Mouse (Mus musculus) heart, postnatal 0 days (tissue): ENCODE measurements around the gene Plcl1.

ENCODE experiments used
- CTCF ChIP-seq: IDR thresholded peaks from 2 replicates; pipeline ENCODE4 v1.5.1; 2016; ENCODE audit warnings: antibody characterized with exemption, control low read depth, low read depth
- EP300 ChIP-seq: IDR thresholded peaks from 2 replicates; pipeline ENCODE4 v1.6.1; 2016; ENCODE audit warnings: antibody characterized with exemption, low read depth

DNA sequence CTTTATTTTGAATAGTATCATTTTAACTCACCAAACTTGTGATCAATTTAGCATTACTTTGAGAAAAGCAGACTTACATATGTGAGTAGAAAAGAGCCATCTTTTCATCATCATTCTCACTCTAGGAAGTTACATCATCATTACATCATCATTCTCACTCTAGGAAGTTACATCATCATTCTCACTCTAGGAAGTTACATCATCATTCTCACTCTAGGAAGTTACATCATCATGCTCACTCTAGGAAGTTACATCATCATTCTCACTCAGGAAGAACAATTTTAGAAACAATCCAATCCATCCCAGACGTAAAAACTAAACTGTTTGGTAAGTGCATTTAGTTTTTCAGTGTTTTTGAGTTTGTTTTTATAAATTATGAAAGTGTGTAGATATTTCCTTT is 7.8 kb downstream of the Plcl1 start:
- TF ChIP-seq CTCF (no peak), EP300 (no peak)
